Mouse (Mus musculus) B cell, adult 2 months (primary cell): ENCODE data around the gene Igfbp6.
A peak's percentile ranks its signal among the peaks of the same experiment; 100 is the strongest.

ENCODE experiments used
- DNase-seq, 2 experiments: peaks; one replicate each; pipeline ENCODE4 v3.0.0; 2022

Gene Igfbp6

GRCm38 (mm10) chr15:102144274-102144711 is at the start of gene Igfbp6:
Gene Igfbp6, plus strand, starts transcription at chr15:102144362.
- DNase-seq: no peak

DNA sequence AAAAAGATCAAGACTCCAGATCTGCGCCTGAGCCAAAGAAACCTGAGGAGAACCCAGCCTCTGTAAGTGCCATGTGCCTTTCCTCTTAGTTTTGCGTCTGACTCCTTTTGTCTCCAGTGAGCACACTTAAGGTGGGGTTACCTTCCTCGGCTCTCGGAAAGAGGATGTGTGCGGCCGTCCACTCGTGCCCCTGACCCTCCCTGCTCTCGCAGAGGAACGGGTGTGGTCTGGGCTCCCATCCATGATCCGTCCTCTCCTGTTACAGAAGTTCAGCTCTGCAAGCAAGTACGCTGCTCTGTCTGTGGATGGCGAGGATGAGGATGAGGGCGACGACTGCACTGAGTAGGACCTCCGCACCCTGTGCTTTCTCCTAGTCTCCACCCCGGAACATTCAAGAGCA is 49.2 kb upstream of the Igfbp6 start:
- no peak for DNase-seq

DNA sequence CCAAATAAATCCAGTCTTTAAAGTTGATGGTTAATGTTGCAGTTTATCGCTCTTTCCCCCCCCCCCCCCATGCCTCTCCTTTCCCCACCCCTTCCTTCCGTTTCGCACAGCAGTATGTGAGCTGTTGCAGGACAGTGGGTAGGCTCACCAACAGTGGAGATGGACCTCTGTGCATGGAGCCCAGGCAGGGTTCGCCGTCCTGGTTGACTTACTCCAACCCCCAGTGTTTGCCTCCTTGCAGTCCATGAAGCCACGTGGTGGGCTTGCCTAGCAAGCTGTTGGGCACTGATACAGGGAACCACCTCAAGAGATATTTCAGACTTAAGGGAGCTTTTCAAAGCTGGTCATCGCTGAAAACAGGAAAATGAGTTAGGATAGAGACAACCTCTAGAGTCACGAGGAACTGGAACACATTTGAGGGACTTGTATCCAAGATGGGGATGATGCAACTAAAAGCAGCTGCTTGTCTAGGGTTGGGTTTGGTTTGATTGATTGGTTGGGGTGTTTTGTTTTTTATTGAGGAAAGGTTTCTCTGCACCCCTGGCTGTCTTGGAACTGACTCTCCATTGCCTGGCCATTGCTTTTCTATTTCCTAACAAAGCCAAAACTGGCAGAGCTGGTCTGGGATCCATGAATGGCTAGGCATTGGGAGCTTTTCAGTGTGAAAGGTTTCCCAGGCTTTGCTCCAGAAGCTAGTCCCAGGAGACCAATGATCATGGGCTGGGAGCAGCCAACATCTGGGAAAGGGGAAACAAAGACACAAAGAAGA is 46.8 kb upstream of the Igfbp6 start:
- DNase-seq: no peak

DNA sequence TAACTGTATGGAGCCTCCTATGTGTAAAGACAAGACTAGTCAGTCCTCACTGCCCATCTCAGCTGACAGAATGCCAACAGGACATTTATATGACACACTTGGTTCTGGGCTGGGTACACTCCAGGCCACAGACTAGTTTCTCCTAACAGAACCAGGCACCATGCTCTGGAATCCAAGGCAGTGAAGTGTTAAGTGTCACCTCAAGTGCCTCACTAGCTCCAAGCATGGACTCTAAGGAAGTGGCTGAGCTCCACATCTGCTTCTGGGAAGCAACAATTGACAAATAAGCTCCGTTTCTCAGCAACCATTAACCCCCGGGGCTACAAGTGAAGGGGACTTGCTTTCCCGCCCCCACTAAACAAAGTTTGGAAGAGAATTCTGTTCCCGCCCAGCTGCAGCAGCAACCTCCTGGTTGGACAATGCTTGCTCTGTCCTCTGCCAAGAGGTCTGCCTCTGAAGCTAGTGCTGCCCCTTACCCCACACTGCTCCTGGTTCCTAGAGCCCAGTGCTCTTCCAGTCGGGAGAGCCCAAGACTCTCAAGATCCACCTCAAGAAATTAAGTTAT is 46.1 kb upstream of the Igfbp6 start:
- DNase-seq: no peak

DNA sequence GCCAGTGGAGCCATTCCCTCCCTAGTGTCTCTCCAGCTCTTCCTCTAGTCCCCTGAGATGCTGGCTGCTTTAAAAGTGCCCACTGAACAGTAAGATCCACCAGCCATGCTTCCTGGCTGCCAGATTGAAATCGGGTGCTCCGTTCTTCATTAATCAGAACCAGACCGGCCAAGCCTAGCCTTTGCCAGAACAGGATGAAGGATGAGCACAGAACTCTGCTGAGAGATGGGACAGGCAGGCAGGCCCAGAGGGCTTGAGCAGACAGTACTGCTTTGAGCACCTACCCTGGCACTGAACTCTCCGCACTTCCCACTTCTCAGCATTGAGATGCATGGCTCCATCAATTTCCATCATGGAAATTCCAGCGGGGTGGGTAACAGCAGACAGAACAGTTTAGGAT is 44.9 kb upstream of the Igfbp6 start:
- DNase-seq: no peak

DNA sequence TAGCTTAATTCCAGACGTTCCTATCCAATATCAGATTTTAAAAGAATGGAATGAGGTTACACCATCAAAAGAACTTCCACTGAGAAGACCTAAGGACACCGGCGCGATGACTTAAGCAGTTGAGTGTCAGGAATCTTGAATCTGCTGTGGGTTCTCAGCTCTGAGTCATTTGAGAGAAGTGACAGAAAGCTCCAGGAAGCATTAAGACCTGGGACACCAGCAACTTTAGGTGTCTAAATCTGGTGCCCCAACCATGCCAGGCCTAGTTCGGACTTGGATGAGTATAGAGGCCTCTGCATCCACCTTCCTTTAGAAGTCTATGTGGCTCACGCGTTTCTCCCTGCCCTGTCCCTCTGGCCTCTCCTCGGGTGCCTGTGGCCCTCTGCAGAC is 44.4 kb upstream of the Igfbp6 start:
- no peak for DNase-seq

DNA sequence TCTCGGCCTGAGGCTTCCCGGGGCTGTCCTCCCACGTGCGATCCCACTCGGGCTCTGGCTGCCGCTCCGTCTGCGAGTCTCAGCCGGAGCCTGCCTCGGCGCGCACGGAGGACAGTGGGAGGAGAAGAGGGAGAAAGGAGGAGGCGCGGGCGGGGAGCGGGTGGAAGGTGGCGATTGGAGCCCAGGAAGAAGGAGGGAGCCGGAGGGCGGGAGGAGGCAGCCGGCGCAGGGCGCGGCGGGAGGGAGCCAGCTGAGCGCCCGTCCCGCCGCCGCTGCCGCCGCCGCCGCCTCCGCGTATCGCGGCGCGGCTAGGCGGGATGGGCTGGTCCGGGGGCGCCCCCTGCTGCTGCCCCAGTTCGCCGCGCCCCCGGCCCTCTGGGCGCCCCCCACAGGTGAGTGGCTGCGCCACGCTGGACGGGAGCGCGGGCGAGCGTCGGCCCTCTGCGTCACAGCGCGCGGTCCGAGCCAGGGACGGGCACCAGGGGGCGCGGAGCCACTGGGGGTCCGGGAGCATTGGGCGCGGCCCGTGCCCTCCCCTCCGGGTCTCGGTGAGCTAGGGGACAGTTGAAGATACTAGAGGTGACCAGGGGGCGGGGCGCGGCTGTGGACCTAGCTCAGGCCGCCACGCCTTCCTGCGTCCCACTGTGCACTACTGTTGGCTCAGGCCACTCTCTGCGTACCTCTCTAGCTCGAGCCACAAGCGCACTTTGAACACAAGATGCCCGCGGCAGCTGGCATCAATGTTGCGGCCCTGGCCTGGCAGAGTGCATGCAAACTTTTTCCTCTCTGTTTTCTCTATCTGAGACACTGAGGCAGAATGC is 43.8 kb upstream of the Igfbp6 start, which contains the start of gene Tns2:
Tns2 (plus strand) TSS at position 253 of the 821 bp plus-strand sequence.
- DNase-seq: peak; percentile 44 to 60

DNA sequence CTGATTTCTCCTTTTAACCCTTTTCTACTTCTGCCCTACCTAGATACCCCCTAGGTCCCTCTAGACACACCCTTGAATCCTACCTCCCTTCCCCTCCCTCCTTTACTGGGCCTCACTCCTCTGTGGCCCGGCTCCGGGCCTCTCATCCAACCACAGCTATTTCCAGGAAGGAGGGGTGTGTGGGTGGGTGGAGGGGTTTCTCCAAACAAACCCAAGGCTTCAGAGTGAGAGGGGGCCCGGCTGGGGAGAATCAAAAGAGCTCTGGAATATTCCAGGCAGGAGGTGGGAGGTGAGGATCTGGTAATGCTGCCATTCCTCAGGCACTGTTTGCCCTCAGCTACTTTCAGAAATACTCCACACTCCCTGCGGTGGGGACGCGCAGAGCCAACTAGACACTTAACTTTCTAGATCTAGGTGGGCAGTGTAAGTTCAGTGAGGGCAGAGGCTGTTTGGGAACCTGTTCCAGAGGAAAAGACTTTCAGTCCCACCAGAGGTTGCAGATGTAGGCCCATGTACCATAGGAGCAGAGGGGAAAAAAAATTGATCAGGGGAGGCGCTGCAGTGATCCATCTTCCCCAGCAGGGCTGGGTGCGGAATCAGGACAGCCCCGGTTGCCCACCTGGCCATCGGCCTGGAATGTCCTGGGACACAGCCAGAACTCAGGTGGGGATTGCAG is 43.0 kb upstream of the Igfbp6 start:
- DNase-seq: no peak

GRCm38 (mm10) chr15:102101672-102102541 is 42.3 kb upstream of the Igfbp6 start:
- DNase-seq: no peak

DNA sequence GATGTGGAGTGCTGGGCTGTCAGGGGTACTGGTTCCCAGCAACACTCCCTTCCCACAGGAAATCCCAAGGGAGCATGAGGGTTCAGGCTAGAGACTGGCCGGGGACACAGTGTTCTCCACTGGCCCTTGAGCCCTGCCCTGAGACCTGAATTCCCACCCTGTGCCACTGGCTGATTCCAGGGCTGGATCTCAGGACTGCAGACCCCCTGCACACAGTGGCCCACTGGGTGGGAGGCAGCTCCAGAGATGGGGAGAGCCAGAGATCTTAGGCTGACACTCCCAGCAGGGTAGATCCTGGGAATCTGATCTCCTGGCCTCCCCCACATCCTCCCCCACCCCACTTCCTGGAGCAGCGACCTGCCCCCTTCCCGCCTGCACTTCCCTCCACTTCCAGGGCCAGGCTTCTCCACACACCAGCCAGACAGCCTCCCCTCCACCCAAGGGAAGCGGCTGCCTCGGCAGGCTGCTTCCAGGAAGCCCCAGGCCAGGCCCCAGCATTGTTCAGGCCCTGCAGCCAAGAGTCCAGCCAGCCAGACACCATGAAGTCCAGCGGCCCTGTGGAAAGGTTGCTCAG is 41.5 kb upstream of the Igfbp6 start:
- DNase-seq: no peak

GRCm38 (mm10) chr15:102103371-102103946 is 40.7 kb upstream of the Igfbp6 start:
- DNase-seq: no peak

DNA sequence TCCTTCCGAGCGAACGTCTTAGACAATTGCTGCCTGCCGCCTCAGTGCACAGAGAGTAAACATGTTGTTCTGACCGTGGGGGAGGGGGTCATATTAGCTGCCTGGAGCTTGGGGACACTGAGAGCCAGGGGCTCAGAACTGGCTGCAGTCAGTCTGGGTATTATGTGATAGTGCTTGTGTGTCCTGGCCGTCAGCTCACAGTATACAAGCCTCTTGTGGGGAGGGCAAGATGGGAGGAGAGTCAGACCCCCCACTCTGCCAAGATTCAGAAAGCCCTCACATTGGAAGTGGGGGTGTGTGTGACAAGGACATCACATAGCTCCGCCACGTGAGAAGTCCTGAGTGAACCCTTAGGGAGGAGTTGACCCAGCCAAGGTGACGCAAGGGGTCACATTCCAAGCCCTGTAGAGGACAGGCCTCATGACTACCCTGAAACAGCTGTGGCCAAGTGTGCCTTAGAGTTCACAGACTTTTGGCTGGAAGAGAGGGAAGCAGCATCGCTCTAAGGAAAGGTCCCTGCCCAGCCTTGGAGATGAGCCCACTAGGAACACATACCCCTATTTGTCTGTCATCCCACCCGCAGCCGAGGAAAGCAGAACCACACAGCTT is 40.1 kb upstream of the Igfbp6 start:
- DNase-seq: no peak

- no peak for DNase-seq
Observed at GRCm38 (mm10) chr15:102105360-102105759, 38.8 kb upstream of the Igfbp6 start.

- DNase-seq: peak; percentile 52 to 59
Observed at GRCm38 (mm10) chr15:102105764-102106730, 38.1 kb upstream of the Igfbp6 start.

DNA sequence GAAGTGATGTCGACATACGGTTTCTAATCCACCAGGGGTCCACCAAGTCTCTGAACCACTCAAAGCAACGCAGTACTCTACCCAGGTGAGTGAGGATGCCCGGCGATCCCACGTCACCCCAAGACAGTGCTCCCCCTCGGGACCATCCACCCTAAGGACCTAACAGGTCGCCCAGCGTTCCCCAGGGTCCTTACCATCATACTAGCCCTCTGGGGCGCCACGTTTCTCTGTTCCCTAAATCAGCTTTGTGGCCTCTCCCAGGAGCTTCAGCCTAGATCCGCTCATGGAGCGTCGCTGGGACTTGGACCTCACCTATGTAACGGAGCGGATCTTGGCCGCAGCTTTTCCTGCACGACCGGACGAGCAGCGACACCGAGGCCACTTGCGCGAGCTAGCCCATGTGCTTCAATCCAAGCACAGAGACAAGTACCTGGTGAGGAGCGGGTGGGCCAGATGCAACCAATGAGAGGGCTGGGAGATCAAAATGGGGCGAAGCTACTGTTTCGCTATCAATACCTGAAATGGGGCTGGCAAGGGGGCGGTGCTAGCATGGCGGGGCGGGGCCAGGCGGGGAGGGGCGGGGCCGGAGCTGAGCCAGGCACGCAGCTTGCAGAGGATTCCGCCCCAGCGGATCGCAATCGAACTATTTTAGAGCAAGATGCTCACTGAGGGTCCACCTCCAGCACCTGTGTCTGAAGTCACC is 37.3 kb upstream of the Igfbp6 start:
- peak; percentile 37 to 47 for DNase-seq

DNA sequence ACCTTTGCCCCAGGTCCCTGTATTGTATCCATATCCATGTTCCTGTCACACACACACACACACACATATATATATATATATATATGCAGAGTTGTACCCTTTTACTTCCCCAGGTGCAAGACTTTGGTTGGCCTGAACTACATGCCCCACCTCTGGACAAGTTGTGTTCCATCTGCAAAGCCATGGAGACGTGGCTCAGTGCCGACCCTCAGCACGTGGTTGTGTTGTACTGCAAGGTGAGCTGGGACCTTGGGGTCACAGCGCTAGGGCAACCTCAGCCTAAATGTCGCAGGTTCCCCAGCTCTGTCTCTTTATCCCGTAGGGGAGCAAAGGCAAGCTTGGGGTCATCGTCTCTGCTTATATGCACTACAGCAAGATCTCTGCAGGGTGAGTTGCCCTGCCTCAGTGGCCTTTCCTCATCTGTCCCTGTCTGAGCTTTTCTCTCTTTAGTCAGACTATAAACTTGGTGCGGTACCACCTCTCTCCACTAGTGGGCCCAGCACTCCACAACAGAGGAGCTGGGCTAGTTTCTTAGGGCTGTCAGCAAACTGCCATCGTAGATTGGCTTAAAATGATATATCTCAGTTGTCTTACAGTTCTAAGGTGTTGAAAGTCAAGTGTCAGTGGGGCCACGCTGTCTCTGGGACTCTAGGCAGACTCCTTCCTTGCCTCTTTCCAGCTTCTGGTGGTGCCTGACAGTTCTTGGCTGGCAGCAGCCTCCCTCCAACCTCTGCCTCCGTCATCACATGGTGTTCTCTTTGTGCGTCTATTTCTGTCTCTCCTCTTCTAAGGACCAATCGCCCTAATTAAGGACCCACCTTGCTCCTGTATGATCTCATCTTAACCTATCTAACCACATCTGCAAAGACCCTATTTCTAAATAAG is 36.2 kb upstream of the Igfbp6 start:
- peak; percentile 77 to 82 for DNase-seq

DNA sequence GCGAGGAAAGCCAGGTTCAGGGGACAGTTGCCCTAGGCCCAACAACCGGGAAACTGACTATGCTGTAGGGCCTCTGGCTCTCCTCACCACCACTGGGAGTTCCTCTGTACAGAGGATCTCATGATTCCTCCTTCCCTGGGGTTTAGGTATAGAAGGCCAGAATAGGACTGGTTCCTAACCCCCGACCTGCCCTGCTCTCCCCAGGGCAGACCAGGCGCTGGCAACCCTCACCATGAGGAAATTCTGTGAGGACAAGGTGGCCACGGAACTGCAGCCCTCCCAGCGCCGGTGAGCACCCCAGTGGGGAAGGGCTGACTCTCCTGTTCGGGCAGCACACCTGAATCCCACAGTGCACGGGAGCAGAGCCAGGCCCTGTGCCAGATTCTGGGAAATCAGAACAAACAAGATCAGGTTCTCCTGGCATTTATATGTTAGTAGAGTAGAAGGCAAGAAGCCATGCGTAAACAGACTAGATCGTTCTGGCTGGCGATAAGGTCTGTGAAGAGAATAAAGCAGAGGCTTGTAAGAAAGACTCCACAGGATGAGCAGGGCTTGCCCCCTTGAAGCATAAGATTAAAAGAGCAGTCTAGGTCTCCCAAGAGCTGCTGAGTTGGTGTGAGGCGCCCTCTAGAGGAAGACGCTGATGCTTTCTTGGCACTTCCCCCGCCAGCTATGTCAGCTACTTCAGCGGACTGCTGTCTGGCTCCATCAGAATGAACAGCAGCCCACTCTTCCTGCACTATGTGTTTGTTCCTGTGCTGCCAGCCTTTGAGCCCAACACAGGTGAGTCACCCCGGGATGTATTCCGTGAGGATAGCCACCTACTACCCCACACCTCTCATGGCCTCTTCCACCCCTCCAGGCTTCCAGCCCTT is 35.3 kb upstream of the Igfbp6 start:
- peak; percentile 78 to 79 for DNase-seq
